31 mouse cellular contexts compared by ENCODE assay signal in the genomic region with DNA sequence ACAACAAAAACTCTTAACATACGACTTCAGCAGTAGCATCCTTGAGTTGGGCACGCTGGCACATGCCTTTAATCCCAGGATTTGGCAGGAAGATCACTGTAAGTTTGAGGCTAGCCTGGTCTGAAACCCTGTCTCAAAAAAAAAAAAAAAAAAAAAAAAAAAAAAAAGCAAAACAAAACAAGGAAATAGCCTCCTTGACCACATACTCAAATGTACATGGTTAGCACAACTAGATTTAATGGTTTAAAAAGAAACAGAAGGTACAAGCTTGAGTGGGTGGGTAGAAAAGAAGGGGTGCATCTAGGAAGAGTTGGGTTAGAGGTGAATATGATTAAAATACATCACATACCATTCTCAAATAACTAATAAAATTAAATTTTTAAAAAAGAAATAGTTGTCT.
"Had no signal": no experiment of that assay in that cellular context is flagged by ENCODE, and none has a peak within 500 bp of the region (broad histone marks: within the 10 kb centered on the region; RNA-seq: fewer than 3 reads in every experiment).

No protein-coding gene starts in this region.

- DNase-seq: left cerebral cortex, postnatal 4 days; liver; liver, embryonic 13.5 days; liver, postnatal 0 days; lung, adult 18-20 months; lung, adult 2 months; lung, embryonic 14.5 days; lung, postnatal 10 days; lung, postnatal 14 days; lung, postnatal 36 days; lung, postnatal 4 days; midbrain, embryonic 14.5 days had no signal

- H3K4me1 ChIP-seq: limb, embryonic 10.5 days; limb, embryonic 12.5 days; limb, embryonic 13.5 days; limb, embryonic 15.5 days; lung, embryonic 15.5 days; midbrain, embryonic 10.5 days; midbrain, embryonic 12.5 days; midbrain, embryonic 13.5 days; midbrain, embryonic 15.5 days had no signal

- ATAC-seq: liver, embryonic 12.5 days; liver, postnatal 0 days; lung, postnatal 0 days; midbrain, embryonic 13.5 days; midbrain, embryonic 15.5 days; midbrain, embryonic 16.5 days had no signal

- H3K4me2 ChIP-seq: limb, embryonic 12.5 days; limb, embryonic 13.5 days; limb, embryonic 15.5 days; liver, embryonic 11.5 days; liver, embryonic 12.5 days; liver, embryonic 13.5 days; liver, embryonic 15.5 days; lung, embryonic 14.5 days; lung, embryonic 15.5 days; midbrain, embryonic 11.5 days; midbrain, embryonic 12.5 days; midbrain, embryonic 13.5 days; midbrain, embryonic 15.5 days had no signal

- H3K4me3 ChIP-seq: limb, embryonic 10.5 days; limb, embryonic 12.5 days; limb, embryonic 13.5 days; limb, embryonic 15.5 days; liver, embryonic 12.5 days; liver, embryonic 13.5 days; liver, embryonic 15.5 days; lung, embryonic 15.5 days; megakaryocyte, embryonic 14.5 days; midbrain, embryonic 10.5 days; midbrain, embryonic 12.5 days; midbrain, embryonic 13.5 days; midbrain, embryonic 15.5 days; myocyte had no signal

- H3K9ac ChIP-seq: limb, embryonic 12.5 days; limb, embryonic 13.5 days; limb, embryonic 15.5 days; liver, embryonic 12.5 days; liver, embryonic 13.5 days; liver, embryonic 14.5 days; liver, embryonic 15.5 days; liver, postnatal 0 days; lung, embryonic 14.5 days; lung, embryonic 15.5 days; midbrain, embryonic 12.5 days; midbrain, embryonic 13.5 days; midbrain, embryonic 15.5 days had no signal

- H3K27ac ChIP-seq: limb, embryonic 10.5 days; limb, embryonic 12.5 days; limb, embryonic 13.5 days; limb, embryonic 15.5 days; liver, embryonic 12.5 days; liver, embryonic 13.5 days; liver, embryonic 14.5 days; liver, embryonic 15.5 days; lung, embryonic 15.5 days; macrophage; midbrain, embryonic 10.5 days; midbrain, embryonic 12.5 days; midbrain, embryonic 13.5 days; midbrain, embryonic 15.5 days had no signal

- H3K9me3 ChIP-seq: limb, embryonic 10.5 days; limb, embryonic 12.5 days; limb, embryonic 13.5 days; limb, embryonic 15.5 days; liver, embryonic 12.5 days; liver, embryonic 13.5 days; liver, embryonic 15.5 days; lung, embryonic 15.5 days; megakaryocyte, embryonic 14.5 days; midbrain, embryonic 10.5 days; midbrain, embryonic 12.5 days; midbrain, embryonic 13.5 days; midbrain, embryonic 15.5 days had no signal

- H3K27me3 ChIP-seq: limb, embryonic 12.5 days; limb, embryonic 13.5 days; limb, embryonic 15.5 days; liver, embryonic 12.5 days; liver, embryonic 13.5 days; liver, embryonic 15.5 days; lung, embryonic 15.5 days; megakaryocyte, embryonic 14.5 days; midbrain, embryonic 12.5 days; midbrain, embryonic 13.5 days; midbrain, embryonic 15.5 days had no signal
